Mouse (Mus musculus): ENCODE measurements around the gene Gm5934.
"Not testable (repeated sequence)": the region's sequence is repeated elsewhere in the genome, so short reads cannot be mapped to it uniquely, and the experiment has no call there.

Gene Gm5934

DNA sequence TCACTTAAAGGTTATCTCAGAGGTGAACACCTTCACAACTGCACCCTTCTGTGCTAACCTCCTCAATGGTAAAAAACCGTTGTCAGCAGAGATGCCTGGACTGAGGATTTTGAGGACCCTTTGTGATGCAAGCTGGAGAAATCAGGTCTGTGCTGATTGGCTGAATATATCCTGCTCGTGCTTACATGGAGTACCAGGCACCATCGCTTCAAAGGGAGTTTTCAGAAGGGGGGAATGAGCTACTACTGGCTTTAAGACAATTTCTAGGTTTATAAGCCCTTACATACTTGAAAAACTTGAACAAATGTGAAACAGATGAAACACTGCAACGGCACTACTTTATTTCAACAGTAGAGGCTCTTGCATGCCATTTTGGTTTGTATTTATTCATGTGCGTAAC, at the start of gene Gm5934:
Gene Gm5934, minus strand, starts transcription at position 101 of the 400 bp plus-strand sequence.
- not testable (repeated sequence) for DNase-seq (ENCODE audit: low spot score in 2 of 2)
